8 mouse cellular contexts compared by ENCODE assay signal in the genomic region with DNA sequence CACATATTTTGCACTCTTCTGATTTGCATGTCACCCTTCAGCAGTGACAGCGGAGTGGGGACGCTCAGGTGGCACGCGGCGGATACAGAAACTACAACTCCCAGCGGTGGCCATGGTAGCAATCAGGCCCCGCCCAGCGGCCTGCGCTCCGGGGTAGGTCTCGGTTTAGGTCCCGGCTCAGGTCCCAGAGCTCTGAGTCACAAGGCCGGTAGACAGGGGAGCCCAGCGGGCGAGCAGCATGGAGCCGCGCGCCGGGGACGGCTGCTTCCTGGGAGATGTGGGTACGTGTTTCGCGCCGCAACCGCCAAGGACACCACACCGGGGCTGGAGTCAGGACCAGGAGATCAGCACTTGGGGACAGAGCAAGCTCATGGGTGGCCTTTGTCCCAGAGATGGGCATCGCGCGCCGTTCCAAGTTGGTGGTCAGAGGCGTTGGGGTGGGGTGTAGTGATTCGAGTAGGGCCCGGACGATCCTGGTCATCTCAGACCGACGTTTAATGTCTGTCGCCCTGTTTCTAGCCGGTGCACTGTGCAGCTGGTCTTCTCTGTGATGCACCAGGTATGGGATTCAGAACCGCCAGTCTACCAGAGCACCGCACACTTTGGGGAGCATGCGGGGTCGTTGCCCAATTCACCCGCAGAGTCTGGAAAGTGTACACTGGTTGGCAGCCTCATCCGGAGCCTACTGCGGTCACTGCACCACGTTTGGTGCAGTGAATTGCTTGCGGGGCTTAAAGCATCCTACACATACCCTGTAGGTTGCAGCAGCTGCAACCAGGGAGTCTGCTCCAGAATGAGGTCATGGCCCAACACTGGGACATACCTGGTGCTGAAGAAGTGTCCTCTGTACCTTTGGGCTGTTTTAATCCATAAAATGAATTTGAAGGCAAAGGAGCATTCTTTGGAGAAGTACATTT. TPM values are rescaled to one million over a fixed set of nuclear protein-coding genes. Genes with fewer than 3 reads are reported as not detected.
DNase-seq lines count a peak whose midpoint lies in the region; ATAC-seq and TF ChIP-seq lines count a peak whose summit lies in the region.

A gene (plus strand): TSS at position 138 of the 917 bp plus-strand sequence.

- no peak for TF ChIP-seq CTCF in ES-Bruce4 (IDR thresholded peaks at IDR 0.05; ENCODE audit: low read depth, low read length)
- TF ChIP-seq CTCF in testis, adult 2 months (IDR thresholded peaks at IDR 0.05; ENCODE audit: control insufficient read depth, insufficient read depth, insufficient replicate concordance, low read depth, low read length): no peak

- H3K36me3 ChIP-seq in ES-Bruce4 (ENCODE audit: control insufficient read depth, insufficient read depth, low read length, poor library complexity, severe bottlenecking): no peaks in the 10 kb centered on the region
- H3K36me3 ChIP-seq in forebrain, embryonic 15.5 days: no peaks in the 10 kb centered on the region
- H3K36me3 ChIP-seq in neural tube, embryonic 14.5 days (ENCODE audit: control insufficient read depth, insufficient read depth, low read length): no peaks in the 10 kb centered on the region
- H3K36me3 ChIP-seq in testis, adult 2 months (ENCODE audit: control insufficient read depth, insufficient read depth, low read length): no peaks in the 10 kb centered on the region

- no peaks in the 10 kb centered on the region for H3K4me1 ChIP-seq in ES-Bruce4 (ENCODE audit: control insufficient read depth, insufficient read depth, low read length)
- peaks cover 3% of the 10 kb centered on the region; the same call in 1 of the 2 replicates for H3K4me1 ChIP-seq in forebrain, embryonic 15.5 days
- H3K4me1 ChIP-seq in neural tube, embryonic 14.5 days (ENCODE audit: control insufficient read depth, insufficient read depth, low read length): no peaks in the 10 kb centered on the region
- peaks cover 5% of the 10 kb centered on the region for H3K4me1 ChIP-seq in testis, adult 2 months (ENCODE audit: control insufficient read depth, insufficient read depth, low read length)

- TF ChIP-seq EP300 in ES-Bruce4 (IDR thresholded peaks at IDR 0.05; ENCODE audit: insufficient read depth, low read depth, low read length): no peak

- peak within 1 kb of the TSS; percentile 93 for H3K4me3 ChIP-seq in ES-Bruce4 (ENCODE audit: low read depth, low read length)
- H3K4me3 ChIP-seq in forebrain, embryonic 15.5 days: peak within 1 kb of the TSS; percentile 83
- peak within 1 kb of the TSS; percentile 69 for H3K4me3 ChIP-seq in neural tube, embryonic 14.5 days (ENCODE audit: low read depth, low read length)
- peak within 1 kb of the TSS; percentile 81 for H3K4me3 ChIP-seq in testis, adult 2 months (ENCODE audit: control insufficient read depth, low read depth, low read length)

- WGBS in forebrain, embryonic 15.5 days: under 1% methylated on average over 47 of the region's 47 CpGs
- WGBS in neural tube, embryonic 14.5 days: 1% methylated on average over 47 of the region's 47 CpGs

- peak within 1 kb of the TSS; percentile 61 for H3K4me2 ChIP-seq in forebrain, embryonic 15.5 days (replicated peaks)
- H3K4me2 ChIP-seq in neural tube, embryonic 14.5 days (ENCODE audit: low read depth, low read length): peak within 1 kb of the TSS; percentile 69

- H3K27ac ChIP-seq in ES-Bruce4 (ENCODE audit: insufficient read depth, low read length): no peak within 1 kb of the TSS
- peak within 1 kb of the TSS; percentile 13; the same call in 1 of the 2 replicates for H3K27ac ChIP-seq in forebrain, embryonic 15.5 days (replicated peaks)
- peak within 1 kb of the TSS; percentile 16; the same call in 1 of the 2 replicates for H3K27ac ChIP-seq in neural tube, embryonic 14.5 days (ENCODE audit: low read depth, low read length)
- H3K27ac ChIP-seq in testis, adult 2 months (ENCODE audit: control insufficient read depth, insufficient read depth, low read depth, low read length): no peak within 1 kb of the TSS

- H3K27me3 ChIP-seq in ES-Bruce4 (ENCODE audit: control insufficient read depth, insufficient read depth, low read length, poor library complexity, severe bottlenecking): no peaks in the 10 kb centered on the region
- peaks cover 3% of the 10 kb centered on the region; the same call in 1 of the 2 replicates for H3K27me3 ChIP-seq in forebrain, embryonic 15.5 days
- H3K27me3 ChIP-seq in neural tube, embryonic 14.5 days (ENCODE audit: control insufficient read depth, insufficient read depth, low read length): no peaks in the 10 kb centered on the region
- no peaks in the 10 kb centered on the region for H3K27me3 ChIP-seq in testis, adult 2 months (ENCODE audit: control insufficient read depth, insufficient read depth, low read length)

- no peak for TF ChIP-seq POLR2A in ES-Bruce4 (IDR thresholded peaks at IDR 0.05; ENCODE audit: insufficient read depth, low read length)
- 0 out of 2 replicates have a peak, but pooled peaks have one; percentile 18 for TF ChIP-seq POLR2A in testis, adult 2 months (IDR thresholded peaks at IDR 0.05; ENCODE audit: control insufficient read depth, low read depth, low read length)

- peak; percentile 88 for DNase-seq in cerebellum, adult 11-12 months
- DNase-seq in heart, postnatal 14 days: peak; percentile 82
- peak; percentile 81 to 88 for DNase-seq in layer of hippocampus, adult 18-20 months (ENCODE audit: low spot score in 2 of 2)
- DNase-seq in lung, adult 18-20 months: peak; percentile 91

- intact Hi-C loops in heart, postnatal 14 days (cut with DNase I): loop anchor here (2.0 to 10.0 kb wide), 2 partner anchors 21 to 229 kb away; no protein-coding TSS in a partner anchor

- peak; percentile 95 for ATAC-seq in forebrain, embryonic 15.5 days (replicated peaks)
- ATAC-seq in neural tube, embryonic 14.5 days (ENCODE audit: low read depth): peak; percentile 96

- peak within 1 kb of the TSS; percentile 65 for H3K9ac ChIP-seq in ES-Bruce4 (ENCODE audit: low read depth, poor library complexity, severe bottlenecking)
- H3K9ac ChIP-seq in forebrain, embryonic 15.5 days (replicated peaks): peak within 1 kb of the TSS; percentile 87
- peak within 1 kb of the TSS; percentile 77 for H3K9ac ChIP-seq in neural tube, embryonic 14.5 days (replicated peaks; ENCODE audit: low read depth, low read length)

- H3K9me3 ChIP-seq in ES-Bruce4 (replicated peaks; ENCODE audit: control insufficient read depth, insufficient read depth, low read length, poor library complexity, severe bottlenecking): no peaks in the 10 kb centered on the region
- H3K9me3 ChIP-seq in forebrain, embryonic 15.5 days: no peaks in the 10 kb centered on the region
- H3K9me3 ChIP-seq in neural tube, embryonic 14.5 days (ENCODE audit: control insufficient read depth, low read length): no peaks in the 10 kb centered on the region

RNA-seq across cellular contexts. Expression of the gene that starts here (rescaled TPM):
- 17.3 and 18.2 TPM in 2 replicates for polyA plus RNA-seq in ES-Bruce4 (2011; ENCODE audit: insufficient read depth, insufficient read length, low read depth, missing spikeins)
- 13.1 and 17.6 TPM in 2 replicates for polyA plus RNA-seq in forebrain, embryonic 15.5 days (2015; fragmentation: Nextera tagmentation; extraction: Ambion mirVana)
- 1 to 10 TPM; 8.9 to 9.0 TPM for total RNA-seq in heart, postnatal 14 days (2021)
- total RNA-seq in layer of hippocampus, adult 18-20 months (2021): 10 to 100 TPM; 30.3 to 34.1 TPM
- 16.6 and 16.9 TPM in 2 replicates for polyA plus RNA-seq in neural tube, embryonic 14.5 days (2014; fragmentation: Nextera tagmentation; extraction: Ambion mirVana)
- polyA plus RNA-seq in testis, adult 2 months (2012; rRNA removed): 0.46 and 0.93 TPM in 2 replicates

Comparison
In these comparisons a context has a peak if more than half of its experiments do, and no peak if none do; other contexts are left out.
1. H3K27ac ChIP-seq: peak in forebrain, embryonic 15.5 days (single experiment) and neural tube, embryonic 14.5 days (single experiment); none in ES-Bruce4 (single experiment) and testis, adult 2 months (single experiment).
2. Peak in every context shown above with its lines, with median percentiles within 50 percentile points of each other: H3K4me3 ChIP-seq, H3K9ac ChIP-seq and DNase-seq.